Mouse (Mus musculus) heart, embryonic 16.5 days (tissue): Measurements from ENCODE around the gene Rhoq. TPM values are rescaled to one million over a fixed set of nuclear protein-coding genes. Genes with fewer than 3 reads are reported as not detected.
A peak's percentile ranks its signal among the peaks of the same experiment; 100 is the strongest.

ENCODE experiments used
- ATAC-seq: fragments of 200-750 bp; cut with Nextera tagmentation; replicated peaks from 2 replicates; pipeline ENCODE4 v1.8.0; 2017; ENCODE audit warnings: moderate number of reproducible peaks; ENCODE audit not compliant: insufficient read depth, low FRiP score; ENCODE audit errors: extremely low read depth
- H3K27ac ChIP-seq: fragments of 300-500 bp; sonication (generic); 2 replicates; pipeline ENCODE4 v1.5.1; 2014; ENCODE audit warnings: mild to moderate bottlenecking, low read length, control low read depth, moderate library complexity
- H3K27me3 ChIP-seq: fragments of 300-500 bp; sonication (generic); 2 replicates; pipeline ENCODE4 v1.6.1; 2014; ENCODE audit warnings: low read length, mixed read lengths; ENCODE audit not compliant: control insufficient read depth, insufficient read depth
- H3K36me3 ChIP-seq: fragments of 300-500 bp; sonication (generic); 2 replicates; pipeline ENCODE4 v1.6.1; 2014; ENCODE audit not compliant: control insufficient read depth, insufficient read depth
- H3K4me1 ChIP-seq: fragments of 300-500 bp; sonication (generic); 2 replicates; pipeline ENCODE4 v1.6.1; 2014; ENCODE audit warnings: low read length, mixed read lengths; ENCODE audit not compliant: control insufficient read depth, insufficient read depth
- H3K4me2 ChIP-seq: fragments of 300-500 bp; sonication (generic); 2 replicates; pipeline ENCODE4 v1.6.1; 2014; ENCODE audit warnings: low read depth, mild to moderate bottlenecking, control low read depth, low read length
- H3K4me3 ChIP-seq: fragments of 300-500 bp; sonication (generic); 2 replicates; pipeline ENCODE4 v1.5.1; 2014; ENCODE audit warnings: mild to moderate bottlenecking, control low read depth, low read length
- H3K9ac ChIP-seq: fragments of 300-500 bp; sonication (generic); 2 replicates; pipeline ENCODE4 v1.6.1; 2014; ENCODE audit warnings: low read length, control low read depth
- H3K9me3 ChIP-seq: fragments of 300-500 bp; sonication (generic); replicated peaks from 2 replicates; pipeline ENCODE4 v1.6.1; 2016; ENCODE audit warnings: low read length; ENCODE audit not compliant: control insufficient read depth
- WGBS: fragments of 180-500 bp; shearing (Covaris S2); extraction: QIAGEN DNeasy Blood & Tissue Kit; methylation state at CpG from one replicate; pipeline ENCODE4 v1.1.7; 2014; 5-methylcytosine and 5-hydroxymethylcytosine counted together
- polyA plus RNA-seq: library from polyadenylated mRNA; unstranded; fragments of >200 nt; fragmentation: Nextera tagmentation; extraction: Ambion mirVana; gene quantifications from 2 replicates; pipeline ENCODE4 v1.2.1, GENCODE M21; 2015

The Rhoq gene
- polyA plus RNA-seq, 1 experiment from 2014 or later, result 20.4 TPM

GRCm38 (mm10) chr17:87008950-87009349 lies 46.1 kb downstream of the Rhoq start:
- WGBS, result 89% methylated on average over 3 of the region's 3 CpGs
- Histone ChIP-seq H3K4me2 (no peak overlapping the region), H3K4me1 (no peaks in the 10 kb centered on the region), H3K9ac (no peak overlapping the region), H3K27me3 (no peaks in the 10 kb centered on the region), H3K9me3 (no peaks in the 10 kb centered on the region), H3K4me3 (no peak overlapping the region), H3K27ac (no peak overlapping the region), H3K36me3 (0 out of 2 replicates have a peak, but pooled peaks cover 3% of the 10 kb centered on the region)
- no peak for ATAC-seq

- no peak overlapping the region for H3K4me3 ChIP-seq
- no peaks in the 10 kb centered on the region for H3K4me1 ChIP-seq
- H3K27me3 ChIP-seq, result no peaks in the 10 kb centered on the region
- 81% methylated on average over 13 of the region's 13 CpGs for WGBS
- ATAC-seq, result no peak
- no peak overlapping the region for H3K9ac ChIP-seq
- H3K36me3 ChIP-seq, result peaks cover 8% of the 10 kb centered on the region; the same call in 1 of the 2 replicates
- H3K27ac ChIP-seq, result no peak overlapping the region
- H3K9me3 ChIP-seq, result peaks cover 4% of the 10 kb centered on the region
- H3K4me2 ChIP-seq, result no peak overlapping the region
Observed at GRCm38 (mm10) chr17:87011301-87012019, 48.6 kb downstream of the Rhoq start.

- no peak for ATAC-seq
- H3K4me1 ChIP-seq, result peaks cover 4% of the 10 kb centered on the region; the same call in 1 of the 2 replicates
- 88% methylated on average over 5 of the region's 5 CpGs for WGBS
- H3K4me2 ChIP-seq, result no peak overlapping the region
- no peak overlapping the region for H3K27ac ChIP-seq
- no peak overlapping the region for H3K4me3 ChIP-seq
- H3K27me3 ChIP-seq, result no peaks in the 10 kb centered on the region
- peaks cover 4% of the 10 kb centered on the region for H3K9me3 ChIP-seq
- peaks cover 7% of the 10 kb centered on the region; the same call in 1 of the 2 replicates for H3K36me3 ChIP-seq
- H3K9ac ChIP-seq, result no peak overlapping the region
Observed at GRCm38 (mm10) chr17:87019692-87020091, 56.8 kb downstream of the Rhoq start.

GRCm38 (mm10) chr17:87024491-87025242 lies 61.8 kb downstream of the Rhoq start:
- peak overlapping the region; percentile 98 for H3K4me3 ChIP-seq
- ATAC-seq, result peak; percentile 46; the same call in 1 of the 2 replicates
- H3K9me3 ChIP-seq, result no peaks in the 10 kb centered on the region; the same call in 1 of the 2 replicates
- no peaks in the 10 kb centered on the region for H3K27me3 ChIP-seq
- H3K36me3 ChIP-seq, result peaks cover 10% of the 10 kb centered on the region
- H3K4me2 ChIP-seq, result peak overlapping the region; percentile 99
- H3K9ac ChIP-seq, result peak overlapping the region; percentile 83
- peaks cover 7% of the 10 kb centered on the region for H3K4me1 ChIP-seq
- 1% methylated on average over 55 of the region's 55 CpGs for WGBS
- no peak overlapping the region for H3K27ac ChIP-seq

GRCm38 (mm10) chr17:87025269-87025949 lies 62.5 kb downstream of the Rhoq start, which contains the start of the genes Pigf and Cript:
Gene Pigf (minus strand): TSS chr17:87025406.
Gene Cript (plus strand): TSS chr17:87025550.
- H3K4me1 ChIP-seq, result peaks cover 7% of the 10 kb centered on the region
- H3K9me3 ChIP-seq, result no peaks in the 10 kb centered on the region; the same call in 1 of the 2 replicates
- H3K9ac ChIP-seq, result peak within 1 kb of the TSS; percentile 83
- 0 out of 2 replicates have a peak within 1 kb of the TSS, but pooled peaks have one; percentile 17 for H3K27ac ChIP-seq
- under 1% methylated on average over 42 of the region's 43 CpGs for WGBS
- peak within 1 kb of the TSS; percentile 99 for H3K4me2 ChIP-seq
- H3K4me3 ChIP-seq, result peak within 1 kb of the TSS; percentile 98
- peaks cover 10% of the 10 kb centered on the region for H3K36me3 ChIP-seq
- no peaks in the 10 kb centered on the region for H3K27me3 ChIP-seq
- ATAC-seq, result peak; percentile 100

GRCm38 (mm10) chr17:87036141-87037073 lies 73.5 kb downstream of the Rhoq start:
- ATAC-seq, result no peak; the same call in 1 of the 2 replicates
- no peaks in the 10 kb centered on the region for H3K9me3 ChIP-seq
- H3K27me3 ChIP-seq, result no peaks in the 10 kb centered on the region
- WGBS, result 54% methylated on average over 10 of the region's 10 CpGs
- H3K27ac ChIP-seq, result no peak overlapping the region
- no peak overlapping the region for H3K4me3 ChIP-seq
- peaks cover 15% of the 10 kb centered on the region for H3K36me3 ChIP-seq
- H3K9ac ChIP-seq, result no peak overlapping the region
- H3K4me1 ChIP-seq, result no peaks in the 10 kb centered on the region
- H3K4me2 ChIP-seq, result no peak overlapping the region

- WGBS, result 88% methylated on average over 5 of the region's 5 CpGs
- Histone ChIP-seq H3K27ac (no peak overlapping the region), H3K4me1 (no peaks in the 10 kb centered on the region), H3K4me3 (no peak overlapping the region), H3K9ac (no peak overlapping the region), H3K27me3 (no peaks in the 10 kb centered on the region; the same call in 1 of the 2 replicates), H3K36me3 (peaks cover 8% of the 10 kb centered on the region), H3K4me2 (no peak overlapping the region), H3K9me3 (no peaks in the 10 kb centered on the region)
- no peak for ATAC-seq
Observed at GRCm38 (mm10) chr17:87038496-87038895, 75.6 kb downstream of the Rhoq start.

GRCm38 (mm10) chr17:87041739-87042138 lies 78.9 kb downstream of the Rhoq start:
- no peak overlapping the region for H3K27ac ChIP-seq
- ATAC-seq, result no peak
- H3K36me3 ChIP-seq, result 0 out of 2 replicates have a peak, but pooled peaks cover 3% of the 10 kb centered on the region
- H3K27me3 ChIP-seq, result peaks cover 2% of the 10 kb centered on the region; the same call in 1 of the 2 replicates
- H3K9ac ChIP-seq, result no peak overlapping the region
- H3K4me2 ChIP-seq, result peak overlapping the region; percentile 18; the same call in 1 of the 2 replicates
- no peaks in the 10 kb centered on the region for H3K4me1 ChIP-seq
- no peaks in the 10 kb centered on the region for H3K9me3 ChIP-seq
- no peak overlapping the region for H3K4me3 ChIP-seq
- WGBS, result 61% methylated on average over 19 of the region's 19 CpGs
